Mouse (Mus musculus) E14TG2a.4 (cell line): ENCODE measurements at regions not wholly inside any gene's neighbourhood (a gene's known extent, or its start where the extent isn't known, plus 50 kb on each side); places are given as distances from the start of the nearest gene placed in this dataset.

Experiments used
- CTCF ChIP-seq: conservative IDR thresholded peaks from 2 replicates; pipeline ENCODE4 v1.5.1; 2014; ENCODE audit warnings: low read length
- NANOG ChIP-seq: IDR thresholded peaks from 2 replicates; pipeline ENCODE4 v1.6.1; 2014; ENCODE audit warnings: borderline replicate concordance, low read length, mixed read lengths

GRCm38 (mm10) chr13:114684298-114684697, 133.7 kb upstream of the Mocs2 start:
- TF ChIP-seq CTCF: no peak
- TF ChIP-seq NANOG: no peak
